Mouse (Mus musculus) liver, embryonic 14.5 days (tissue): ENCODE results near the gene Acss2. TPM values are rescaled to one million over a fixed set of nuclear protein-coding genes. Genes with fewer than 3 reads are reported as not detected.
A peak's percentile ranks its signal among the peaks of the same experiment; 100 is the strongest.
"Not testable (repeated sequence)": the region's sequence is repeated elsewhere in the genome, so short reads cannot be mapped to it uniquely, and the experiment has no call there.

Experiments used
- ATAC-seq: fragments of 200-750 bp; cut with Nextera tagmentation; 2 replicates; pipeline ENCODE4 v1.8.0; 2017; ENCODE audit warnings: moderate number of reproducible peaks, mild to moderate bottlenecking, moderate library complexity; ENCODE audit not compliant: insufficient read depth
- DNase-seq, 3 experiments: peaks; one replicate each; pipeline ENCODE4 v3.0.0-alpha.2; 2012 to 2013; ENCODE audit warnings: low read depth in 3 of 3, low spot score in 3 of 3
- H3K27ac ChIP-seq: fragments of 300-500 bp; sonication (generic); 2 replicates; pipeline ENCODE4 v1.5.1; 2014; ENCODE audit warnings: moderate library complexity, mild to moderate bottlenecking, control low read depth, inconsistent platforms
- H3K27me3 ChIP-seq: fragments of 300-500 bp; sonication (generic); 2 replicates; pipeline ENCODE4 v1.6.1; 2014; ENCODE audit warnings: mild to moderate bottlenecking, low read length, moderate library complexity; ENCODE audit not compliant: control insufficient read depth, insufficient read depth
- H3K36me3 ChIP-seq: fragments of 300-500 bp; sonication (generic); replicated peaks from 2 replicates; pipeline ENCODE4 v1.6.1; 2014; ENCODE audit warnings: low read depth; ENCODE audit not compliant: control insufficient read depth, insufficient read depth
- H3K4me1 ChIP-seq, 2 experiments: fragments of 200-500 bp in 1 of 2; fragments of 300-500 bp in 1 of 2; sonication (generic) in 1 of 2; replicated peaks; 2 replicates each; pipeline ENCODE4 v1.6.1; 2012 to 2014; ENCODE audit warnings: antibody characterized with exemption in 1 of 2, inconsistent platforms in 1 of 2, low read length in 1 of 2; ENCODE audit not compliant: control insufficient read depth in 2 of 2, insufficient read depth in 2 of 2
- H3K4me2 ChIP-seq: fragments of 300-500 bp; sonication (generic); 2 replicates; pipeline ENCODE4 v1.6.1; 2014; ENCODE audit warnings: low read depth, mild to moderate bottlenecking, control low read depth, moderate library complexity
- H3K4me3 ChIP-seq, 2 experiments: fragments of 200-500 bp in 1 of 2; fragments of 300-500 bp in 1 of 2; sonication (generic) in 1 of 2; 2 replicates each; pipeline ENCODE4 v1.5.1; 2012 to 2014; ENCODE audit warnings: low read depth in 2 of 2, low read length in 2 of 2, mild to moderate bottlenecking in 2 of 2, control low read depth in 1 of 2, inconsistent platforms in 1 of 2, moderate library complexity in 1 of 2; ENCODE audit not compliant: insufficient read depth in 1 of 2
- H3K9ac ChIP-seq: fragments of 300-500 bp; sonication (generic); replicated peaks from 2 replicates; pipeline ENCODE4 v1.6.1; 2014; ENCODE audit warnings: mild to moderate bottlenecking, control low read depth, moderate library complexity
- H3K9me3 ChIP-seq: fragments of 300-500 bp; sonication (generic); 2 replicates; pipeline ENCODE4 v1.6.1; 2016; ENCODE audit warnings: low read length, mixed read lengths; ENCODE audit not compliant: control insufficient read depth
- CTCF ChIP-seq: IDR thresholded peaks from 2 replicates; pipeline ENCODE4 v1.5.1; 2016; ENCODE audit warnings: antibody characterized with exemption, low read depth, control low read depth
- EP300 ChIP-seq: IDR thresholded peaks from 2 replicates; pipeline ENCODE4 v1.6.1; 2016; ENCODE audit warnings: antibody characterized with exemption, low read depth
- WGBS: fragments of 180-500 bp; shearing (Covaris S2); extraction: QIAGEN DNeasy Blood & Tissue Kit; methylation state at CpG from one replicate; pipeline ENCODE4 v1.1.7; 2014; ENCODE audit not compliant: insufficient replicate concordance; 5-methylcytosine and 5-hydroxymethylcytosine counted together
- polyA plus RNA-seq, 2 experiments: library from polyadenylated mRNA; depleted of rRNA in 1 of 2; stranded (reverse) in 1 of 2; unstranded in 1 of 2; fragments of >200 nt; fragmentation: Nextera tagmentation in 1 of 2; extraction: Ambion mirVana in 1 of 2; gene quantifications; 2 replicates each; pipeline versions ENCODE4 v1.2.1 to v1.2.3; 2012 to 2014

The Acss2 gene
- polyA plus RNA-seq, 2 experiments, result 13.8 to 18.3 TPM

GRCm38 (mm10) chr2:155523706-155524105, 6.0 kb downstream of the Acss2 start:
- Histone ChIP-seq H3K27ac (no peak overlapping the region), H3K9ac (no peak overlapping the region), H3K27me3 (no peaks in the 10 kb centered on the region), H3K4me2 (no peak overlapping the region), H3K4me3 (no peak overlapping the region), H3K4me1 (peaks cover 4 to 16% of the 10 kb centered on the region in 2 experiments), H3K36me3 (no peaks in the 10 kb centered on the region), H3K9me3 (no peaks in the 10 kb centered on the region)
- WGBS, result 15% methylated on average over 5 of the region's 5 CpGs
- ATAC-seq (no peak), DNase-seq (no peak)
- no peak for TF ChIP-seq CTCF
- TF ChIP-seq EP300, result no peak

- H3K4me2 ChIP-seq, result no peak overlapping the region
- DNase-seq (no peak), ATAC-seq (no peak)
- WGBS, result 15% methylated on average over 1 of the region's 1 CpGs
- H3K4me1 ChIP-seq, result peaks cover 0 to 13% of the 10 kb centered on the region in 2 experiments; a peak in 2 of 4 replicates
- no peaks in the 10 kb centered on the region for H3K9me3 ChIP-seq
- no peaks in the 10 kb centered on the region for H3K36me3 ChIP-seq
- H3K27me3 ChIP-seq, result no peaks in the 10 kb centered on the region
- no peak overlapping the region for H3K27ac ChIP-seq
- H3K4me3 ChIP-seq, result no peak overlapping the region
- TF ChIP-seq EP300, result no peak
- TF ChIP-seq CTCF, result no peak
- no peak overlapping the region for H3K9ac ChIP-seq
These were observed 6.6 kb downstream of the Acss2 start for GRCm38 (mm10) chr2:155524378-155524777.

- no peak overlapping the region for H3K9ac ChIP-seq
- 0 out of 2 replicates have a peak, but pooled peaks have one; percentile 31 for ATAC-seq
- H3K4me2 ChIP-seq, result no peak overlapping the region
- H3K27ac ChIP-seq, result no peak overlapping the region
- H3K4me1 ChIP-seq, result peaks cover 0 to 11% of the 10 kb centered on the region in 2 experiments; a peak in 2 of 4 replicates
- no peaks in the 10 kb centered on the region for H3K9me3 ChIP-seq
- peak in 2 of 3 experiments; percentile 52 to 55 for DNase-seq
- H3K36me3 ChIP-seq, result no peaks in the 10 kb centered on the region
- no peaks in the 10 kb centered on the region for H3K27me3 ChIP-seq
- 7% methylated on average over 5 of the region's 5 CpGs for WGBS
- TF ChIP-seq EP300 (peak; percentile 70; the same call in 1 of the 2 replicates), CTCF (no peak)
- no peak overlapping the region for H3K4me3 ChIP-seq
These were observed 9.6 kb downstream of the Acss2 start for GRCm38 (mm10) chr2:155527367-155527766.

- no peak overlapping the region for H3K9ac ChIP-seq
- H3K36me3 ChIP-seq, result no peaks in the 10 kb centered on the region
- no peaks in the 10 kb centered on the region for H3K9me3 ChIP-seq
- TF ChIP-seq EP300 (no peak), CTCF (no peak)
- no peak overlapping the region for H3K27ac ChIP-seq
- no peaks in the 10 kb centered on the region for H3K27me3 ChIP-seq
- H3K4me3 ChIP-seq, result no peak overlapping the region
- ATAC-seq (no peak), DNase-seq (no peak)
- no peak overlapping the region for H3K4me2 ChIP-seq
- peaks cover 0 to 5% of the 10 kb centered on the region in 2 experiments; a peak in 2 of 4 replicates for H3K4me1 ChIP-seq
These were observed 18.5 kb downstream of the Acss2 start for GRCm38 (mm10) chr2:155536292-155536691.

GRCm38 (mm10) chr2:155537761-155538462, 20.2 kb downstream of the Acss2 start:
- Histone ChIP-seq H3K27me3 (no peaks in the 10 kb centered on the region), H3K4me2 (peak overlapping the region; percentile 34), H3K9me3 (no peaks in the 10 kb centered on the region), H3K4me3 (0 out of 4 replicates have a peak overlapping the region, but pooled peaks of 1 of the 2 experiments have one; percentile 6), H3K36me3 (no peaks in the 10 kb centered on the region), H3K4me1 (peaks cover 0 to 5% of the 10 kb centered on the region in 2 experiments; a peak in 2 of 4 replicates), H3K27ac (peak overlapping the region; percentile 21), H3K9ac (no peak overlapping the region; the same call in 1 of the 2 replicates)
- 58% methylated on average over 5 of the region's 5 CpGs for WGBS
- DNase-seq, result no peak
- no peak for ATAC-seq
- TF ChIP-seq EP300 (no peak), CTCF (no peak)

GRCm38 (mm10) chr2:155538463-155539057, 20.8 kb downstream of the Acss2 start:
- WGBS, result 73% methylated on average over 10 of the region's 19 CpGs
- H3K27me3 ChIP-seq, H3K4me1 ChIP-seq, DNase-seq, H3K9me3 ChIP-seq, H3K36me3 ChIP-seq: not testable (repeated sequence)
- peak; percentile 60; the same call in 1 of the 2 replicates for ATAC-seq
- Histone ChIP-seq H3K9ac (peak overlapping the region; percentile 27; the same call in 1 of the 2 replicates), H3K4me2 (peak overlapping the region; percentile 23), H3K4me3 (peak overlapping the region; percentile 34 to 51), H3K27ac (0 out of 2 replicates have a peak overlapping the region, but pooled peaks have one; percentile 27)
